Mouse (Mus musculus): Measurements from ENCODE around the gene Gm10271.

GRCm38 (mm10) chr10:116935028-116935427 lies 37.4 kb downstream of the Gm10271 start:
- TF ChIP-seq CTCF (IDR thresholded peaks at IDR 0.05; ENCODE audit: low read depth) (no peak), EP300 (optimal IDR thresholded peaks at IDR 0.05) (no peak)
